Mouse (Mus musculus) hindbrain, postnatal 0 days (tissue): ENCODE data around the gene Grin2b. TPM values are rescaled to one million over a fixed set of nuclear protein-coding genes. Genes with fewer than 3 reads are reported as not detected.
A peak's percentile ranks its signal among the peaks of the same experiment; 100 is the strongest.

Experiments
- ATAC-seq: fragments of 200-750 bp; cut with Nextera tagmentation; 2 replicates; pipeline ENCODE4 v1.8.0; 2017; ENCODE audit warnings: mild to moderate bottlenecking, moderate TSS enrichment, moderate library complexity
- DNase-seq: peaks from one replicate; pipeline ENCODE4 v3.0.0-alpha.2; 2015; ENCODE audit warnings: low spot score
- H3K27ac ChIP-seq: fragments of 300-500 bp; sonication (generic); 2 replicates; pipeline ENCODE4 v1.5.1; 2014; ENCODE audit warnings: mild to moderate bottlenecking
- H3K27me3 ChIP-seq: fragments of 300-500 bp; sonication (generic); 2 replicates; pipeline ENCODE4 v1.6.1; 2014; ENCODE audit warnings: low read length, mixed read lengths; ENCODE audit not compliant: insufficient read depth
- H3K36me3 ChIP-seq: fragments of 300-500 bp; sonication (generic); 2 replicates; pipeline ENCODE4 v1.6.1; 2014; ENCODE audit warnings: low read length, mixed read lengths; ENCODE audit not compliant: insufficient read depth
- H3K4me1 ChIP-seq: fragments of 300-500 bp; sonication (generic); 2 replicates; pipeline ENCODE4 v1.6.1; 2014; ENCODE audit warnings: antibody characterized with exemption, low read length, mixed read lengths; ENCODE audit not compliant: insufficient read depth
- H3K4me2 ChIP-seq: fragments of 300-500 bp; sonication (generic); 2 replicates; pipeline ENCODE4 v1.6.1; 2014; ENCODE audit warnings: low read depth, mild to moderate bottlenecking, low read length, moderate library complexity, mixed read lengths
- H3K4me3 ChIP-seq: fragments of 300-500 bp; sonication (generic); 2 replicates; pipeline ENCODE4 v1.5.1; 2014; ENCODE audit warnings: low read length
- H3K9ac ChIP-seq: fragments of 300-500 bp; sonication (generic); replicated peaks from 2 replicates; pipeline ENCODE4 v1.6.1; 2014; ENCODE audit warnings: mild to moderate bottlenecking, low read length, moderate library complexity, mixed read lengths
- H3K9me3 ChIP-seq: fragments of 300-500 bp; sonication (generic); 2 replicates; pipeline ENCODE4 v1.6.1; 2016; ENCODE audit warnings: low read length, mixed read lengths
- CTCF ChIP-seq: IDR thresholded peaks from 2 replicates; pipeline ENCODE4 v1.5.1; 2016; ENCODE audit warnings: antibody characterized with exemption, control low read depth, low read depth
- WGBS: fragments of 180-500 bp; shearing (Covaris S2); extraction: QIAGEN DNeasy Blood & Tissue Kit; methylation state at CpG from one replicate; pipeline ENCODE4 v1.1.7; 2014; 5-methylcytosine and 5-hydroxymethylcytosine counted together
- polyA plus RNA-seq: library from polyadenylated mRNA; unstranded; fragments of >200 nt; fragmentation: Nextera tagmentation; extraction: Ambion mirVana; gene quantifications from 2 replicates; pipeline ENCODE4 v1.2.1, GENCODE M21; 2015
- total RNA-seq: library from RNA; depleted of rRNA; stranded (reverse); fragments of >200 nt; gene quantifications from 2 replicates; pipeline ENCODE4 v1.2.3, GENCODE M21; 2014; rRNA removed

Grin2b gene
- total RNA-seq (45.8 and 55.1 TPM in 2 replicates), polyA plus RNA-seq (56.3 and 67.0 TPM in 2 replicates)

DNA sequence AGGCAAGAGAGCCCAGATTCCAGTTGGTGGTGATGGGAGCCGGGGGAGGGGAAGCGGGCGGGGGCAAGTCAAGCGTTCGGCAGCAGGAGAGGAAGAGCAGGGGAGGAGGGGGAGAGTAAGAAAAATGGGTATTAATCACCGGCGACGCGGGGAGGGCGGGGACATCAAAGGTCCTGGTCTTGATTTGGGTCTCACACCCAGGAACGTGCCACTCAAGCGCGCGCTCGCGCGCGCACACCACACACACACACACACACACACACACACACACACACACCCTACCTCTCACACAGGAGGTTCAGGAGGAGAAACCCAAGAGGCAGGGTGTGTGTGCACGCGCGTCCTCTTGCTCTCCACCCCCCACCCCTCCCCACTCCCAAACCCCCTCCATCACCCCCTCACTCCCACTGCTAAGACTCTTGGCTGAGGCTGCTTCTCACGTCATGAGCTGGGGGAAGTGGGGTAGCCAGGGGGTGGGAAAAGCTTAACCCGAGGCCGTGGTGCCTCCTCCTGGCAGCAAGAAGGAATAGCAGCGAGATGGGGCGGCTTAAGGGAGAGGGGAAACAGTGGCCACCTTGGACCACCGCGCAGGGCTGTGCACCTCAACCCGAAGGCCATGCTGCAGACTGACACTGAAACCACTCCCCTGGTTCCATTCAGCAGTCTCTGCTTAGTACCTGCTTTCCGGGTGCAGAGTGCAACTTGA is at the start of gene Grin2b:
Grin2b (minus strand) TSS at position 321 of the 706 bp plus-strand sequence.
- no peaks in the 10 kb centered on the region for H3K4me1 ChIP-seq
- peak within 1 kb of the TSS; percentile 82 for H3K27ac ChIP-seq
- H3K4me2 ChIP-seq, result peak within 1 kb of the TSS; percentile 72
- peak within 1 kb of the TSS; percentile 56 for H3K4me3 ChIP-seq
- 2% methylated on average over 17 of the region's 30 CpGs for WGBS
- ATAC-seq, result peak; percentile 88
- H3K36me3 ChIP-seq, result no peaks in the 10 kb centered on the region
- peak; percentile 92 for DNase-seq
- H3K27me3 ChIP-seq, result no peaks in the 10 kb centered on the region
- H3K9me3 ChIP-seq, result no peaks in the 10 kb centered on the region
- H3K9ac ChIP-seq, result peak within 1 kb of the TSS; percentile 73
- peak; percentile 87 for TF ChIP-seq CTCF

DNA sequence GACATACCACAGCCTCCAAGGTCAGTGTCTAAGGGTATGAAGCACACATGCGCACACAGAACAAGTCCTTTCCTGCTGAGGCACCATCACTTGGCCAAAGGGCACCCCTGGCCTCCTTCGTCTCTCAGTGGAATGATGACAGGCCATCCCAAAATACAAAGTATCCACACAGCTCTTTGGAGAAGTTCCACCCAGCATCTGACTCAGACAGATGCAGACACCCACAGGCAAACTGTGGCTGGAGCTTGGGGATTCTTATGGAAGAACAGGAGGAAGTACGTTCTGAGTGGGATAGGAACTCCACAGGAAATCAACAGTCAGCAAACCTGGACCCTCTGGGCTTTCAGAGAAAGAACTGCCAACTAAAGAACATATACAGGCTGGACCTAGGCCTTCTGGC is 48.6 kb upstream of the Grin2b start:
- Histone ChIP-seq H3K36me3 (no peaks in the 10 kb centered on the region), H3K4me1 (no peaks in the 10 kb centered on the region), H3K4me2 (no peak overlapping the region), H3K9me3 (no peaks in the 10 kb centered on the region), H3K4me3 (no peak overlapping the region), H3K27ac (no peak overlapping the region), H3K27me3 (no peaks in the 10 kb centered on the region), H3K9ac (no peak overlapping the region)
- no peak for TF ChIP-seq CTCF
- ATAC-seq (no peak), DNase-seq (no peak)
- WGBS, result 88% methylated on average over 3 of the region's 3 CpGs

DNA sequence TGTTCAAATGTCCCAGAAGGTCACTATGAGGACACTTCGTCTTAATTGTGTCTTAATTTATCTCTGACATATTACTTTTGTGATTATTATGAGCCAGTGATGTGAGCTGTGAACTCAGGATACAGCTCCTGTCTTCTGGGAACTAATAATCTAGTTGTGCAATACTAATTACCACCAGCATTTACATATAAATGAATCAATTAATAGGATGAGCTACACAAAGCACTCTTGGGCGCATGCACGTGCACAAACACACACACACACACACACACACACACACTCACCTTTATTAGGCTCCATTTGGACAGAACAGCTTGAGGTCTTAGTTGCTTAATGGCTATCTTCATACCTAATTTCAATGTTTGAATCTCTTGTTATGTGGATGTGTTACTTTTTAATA is 37.1 kb upstream of the Grin2b start:
- Histone ChIP-seq H3K27me3 (no peaks in the 10 kb centered on the region), H3K27ac (no peak overlapping the region), H3K4me2 (no peak overlapping the region), H3K9ac (no peak overlapping the region), H3K36me3 (no peaks in the 10 kb centered on the region), H3K4me3 (no peak overlapping the region), H3K4me1 (no peaks in the 10 kb centered on the region), H3K9me3 (no peaks in the 10 kb centered on the region)
- ATAC-seq, result no peak
- TF ChIP-seq CTCF, result no peak
- no peak for DNase-seq
- 63% methylated on average over 3 of the region's 3 CpGs for WGBS

DNA sequence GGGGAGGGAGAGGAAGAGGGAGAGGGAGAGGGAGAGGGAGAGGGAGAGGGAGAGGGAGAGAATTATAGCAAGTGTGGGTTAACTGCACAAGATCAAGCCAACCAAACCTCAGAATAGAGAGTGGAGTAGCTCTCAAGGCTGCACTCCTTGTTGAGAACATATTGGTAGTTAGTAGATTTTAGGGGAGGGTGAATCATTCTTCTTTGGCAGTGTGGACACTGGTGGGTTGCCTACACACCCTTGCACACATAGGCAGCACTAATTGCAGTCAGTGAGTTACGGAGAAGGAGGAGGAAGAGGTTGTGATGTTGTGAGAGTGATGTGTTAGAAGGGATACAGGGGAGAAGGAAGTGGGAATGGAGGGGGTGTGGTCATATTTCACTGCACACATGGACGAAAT is 26.5 kb upstream of the Grin2b start:
- no peaks in the 10 kb centered on the region for H3K9me3 ChIP-seq
- H3K4me2 ChIP-seq, result no peak overlapping the region
- H3K9ac ChIP-seq, result no peak overlapping the region
- no peaks in the 10 kb centered on the region for H3K27me3 ChIP-seq
- no peak for TF ChIP-seq CTCF
- no peaks in the 10 kb centered on the region for H3K4me1 ChIP-seq
- H3K4me3 ChIP-seq, result no peak overlapping the region
- 82% methylated on average over 2 of the region's 2 CpGs for WGBS
- no peak overlapping the region for H3K27ac ChIP-seq
- no peaks in the 10 kb centered on the region for H3K36me3 ChIP-seq
- DNase-seq (no peak), ATAC-seq (no peak)

DNA sequence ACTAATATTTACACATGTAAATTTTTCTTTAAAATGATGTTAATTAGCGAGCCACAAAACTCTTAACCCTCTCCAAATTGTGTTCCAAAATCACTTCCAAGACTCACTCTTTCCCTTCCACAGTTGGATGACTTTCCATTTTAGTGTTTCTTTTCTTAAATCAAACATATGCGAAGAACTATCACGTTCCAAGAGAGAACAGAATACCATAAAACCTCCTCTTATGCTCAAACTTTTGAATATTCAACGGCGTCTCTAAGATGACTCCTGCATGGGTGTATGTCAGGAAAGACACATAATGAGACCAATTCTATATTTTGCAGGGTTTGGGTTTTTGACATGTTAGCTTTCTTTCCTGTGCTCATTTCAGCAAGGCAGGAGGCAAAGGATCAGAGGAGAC is 21.3 kb upstream of the Grin2b start:
- Histone ChIP-seq H3K4me2 (no peak overlapping the region), H3K4me3 (no peak overlapping the region), H3K27me3 (no peaks in the 10 kb centered on the region), H3K9me3 (no peaks in the 10 kb centered on the region), H3K9ac (no peak overlapping the region), H3K27ac (no peak overlapping the region), H3K36me3 (no peaks in the 10 kb centered on the region), H3K4me1 (no peaks in the 10 kb centered on the region)
- TF ChIP-seq CTCF, result no peak
- 90% methylated on average over 5 of the region's 5 CpGs for WGBS
- ATAC-seq (no peak), DNase-seq (no peak)

DNA sequence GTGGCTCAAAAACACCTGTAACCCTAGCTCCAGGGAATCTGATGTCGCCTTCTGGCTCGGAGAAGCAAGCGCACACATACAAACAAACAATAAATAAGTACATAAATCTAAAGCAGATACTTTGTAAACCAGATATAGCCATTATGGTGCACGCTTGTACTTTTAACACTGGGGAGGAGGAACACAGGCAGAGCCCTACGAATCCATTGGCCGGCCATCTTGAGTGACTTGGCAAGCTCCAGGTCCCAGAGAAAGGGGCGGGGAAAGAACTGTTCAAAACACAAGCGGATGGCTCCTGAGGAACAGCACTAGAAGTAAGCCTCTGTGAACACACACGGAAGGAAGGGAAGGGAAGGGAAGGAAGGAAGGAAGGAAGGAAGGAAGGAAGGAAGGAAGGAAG is 4.8 kb upstream of the Grin2b start:
- no peaks in the 10 kb centered on the region for H3K4me1 ChIP-seq

DNA sequence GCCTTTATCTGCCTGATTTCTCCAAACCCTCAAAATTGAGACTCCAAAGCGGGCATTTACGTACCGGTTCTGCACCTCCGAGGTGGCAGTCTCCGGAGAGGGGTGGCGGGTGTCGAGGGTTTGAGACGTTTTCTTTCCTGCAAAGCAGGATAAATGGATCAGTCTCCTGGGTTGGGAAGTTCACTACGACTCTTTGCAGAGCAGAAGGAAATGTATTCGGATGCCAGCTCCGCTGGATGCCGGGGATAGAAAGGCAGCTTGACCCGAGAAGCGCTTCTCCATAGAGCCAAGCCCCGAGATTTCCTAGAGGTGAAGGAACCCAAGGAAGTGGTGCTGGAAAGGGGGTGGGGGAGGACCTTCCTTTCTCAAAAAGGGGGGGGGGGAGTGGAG is 515 bp downstream of the Grin2b start:
- Histone ChIP-seq H3K4me3 (peak overlapping the region; percentile 56), H3K4me2 (peak overlapping the region; percentile 72), H3K9me3 (no peaks in the 10 kb centered on the region), H3K4me1 (0 out of 2 replicates have a peak, but pooled peaks cover 4% of the 10 kb centered on the region), H3K27ac (peak overlapping the region; percentile 82), H3K9ac (peak overlapping the region; percentile 73), H3K36me3 (no peaks in the 10 kb centered on the region), H3K27me3 (no peaks in the 10 kb centered on the region)
- WGBS, result under 1% methylated on average over 15 of the region's 15 CpGs
- ATAC-seq (no peak; the same call in 1 of the 2 replicates), DNase-seq (peak; percentile 72)
- no peak for TF ChIP-seq CTCF

More for the DNA sequence above, 4.8 kb upstream of the Grin2b start:
- Histone ChIP-seq H3K27ac (no peak overlapping the region), H3K9me3 (no peaks in the 10 kb centered on the region), H3K36me3 (no peaks in the 10 kb centered on the region), H3K9ac (no peak overlapping the region), H3K27me3 (no peaks in the 10 kb centered on the region), H3K4me3 (no peak overlapping the region), H3K4me2 (no peak overlapping the region)
- no peak for ATAC-seq
- DNase-seq, result no peak
- 90% methylated on average over 9 of the region's 9 CpGs for WGBS
- TF ChIP-seq CTCF, result no peak
